Mouse (Mus musculus): ENCODE data around the gene Zcchc14. TPM values are rescaled to one million over a fixed set of nuclear protein-coding genes. Genes with fewer than 3 reads are reported as not detected.

Zcchc14 gene
- polyA plus RNA-seq, 2 experiments: 22.4 to 37.9 TPM

GRCm38 (mm10) chr8:121694453-121694852 lies 41.8 kb upstream of the Zcchc14 start:
- H3K9ac ChIP-seq (ENCODE audit: low read depth, low read length, severe bottlenecking): no peak overlapping the region
- WGBS: 55% methylated on average over 4 of the region's 4 CpGs
- DNase-seq (ENCODE audit: low spot score) (no peak), ATAC-seq (ENCODE audit: low FRiP score, low read depth) (no peak)
- H3K36me3 ChIP-seq (ENCODE audit: control insufficient read depth, insufficient read depth, low read length): no peaks in the 10 kb centered on the region
- H3K27ac ChIP-seq (replicated peaks; ENCODE audit: low read depth, low read length): no peak overlapping the region
- H3K27me3 ChIP-seq (ENCODE audit: control insufficient read depth, insufficient read depth, low read length): no peaks in the 10 kb centered on the region
- no peak for TF ChIP-seq POLR2A (IDR thresholded peaks at IDR 0.05; ENCODE audit: borderline replicate concordance, extremely low read depth, insufficient read depth, insufficient read length)
- no peak overlapping the region for H3K4me2 ChIP-seq (replicated peaks; ENCODE audit: low read depth, low read length, severe bottlenecking)
- H3K9me3 ChIP-seq (ENCODE audit: control insufficient read depth, low read length): no peaks in the 10 kb centered on the region
- no peak overlapping the region for H3K4me3 ChIP-seq (replicated peaks; ENCODE audit: low read length)
- H3K4me1 ChIP-seq (ENCODE audit: control insufficient read depth, insufficient read depth, low read length): no peaks in the 10 kb centered on the region; the same call in 1 of the 2 replicates

GRCm38 (mm10) chr8:121688496-121688895 lies 35.8 kb upstream of the Zcchc14 start:
- 37% methylated on average over 5 of the region's 5 CpGs for WGBS

DNA sequence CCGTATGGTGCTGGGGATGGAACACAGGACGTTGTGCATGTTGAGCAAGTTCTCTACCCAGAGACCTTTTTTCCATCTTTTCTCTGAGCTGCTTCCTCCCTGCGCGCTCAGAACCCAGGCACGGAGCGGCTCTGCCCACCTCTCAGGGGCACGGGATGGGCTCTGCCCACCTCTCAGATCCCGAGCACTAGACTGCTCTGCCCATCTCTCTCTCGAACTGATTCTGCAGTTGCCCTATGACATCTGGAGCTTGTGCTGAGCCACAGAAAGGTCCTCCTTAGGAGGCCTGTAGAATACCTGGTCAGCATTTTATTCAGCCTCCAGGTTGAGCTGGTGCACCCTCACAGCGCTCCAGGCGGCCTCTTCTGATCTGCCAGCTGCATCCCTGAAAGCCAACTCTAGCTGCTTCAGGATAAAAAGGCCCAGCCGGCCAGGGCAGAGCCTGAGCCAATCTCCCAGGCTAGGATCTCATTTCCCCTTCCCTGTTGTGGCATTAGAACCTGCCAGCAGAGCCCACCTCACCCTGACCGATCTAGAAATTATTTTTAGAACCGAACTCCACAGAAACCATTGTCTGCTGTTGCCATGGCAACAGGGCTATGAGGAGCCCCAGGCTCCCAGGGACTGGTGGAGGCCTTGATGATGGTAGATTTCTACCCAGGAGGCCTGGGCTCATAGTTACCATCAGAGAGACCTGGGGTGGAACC lies 34.9 kb upstream of the Zcchc14 start:
- no peak overlapping the region for H3K9ac ChIP-seq (ENCODE audit: low read depth, low read length, severe bottlenecking)
- no peak for TF ChIP-seq POLR2A (IDR thresholded peaks at IDR 0.05; ENCODE audit: borderline replicate concordance, extremely low read depth, insufficient read depth, insufficient read length)
- no peaks in the 10 kb centered on the region for H3K4me1 ChIP-seq (ENCODE audit: control insufficient read depth, insufficient read depth, low read length)
- DNase-seq (ENCODE audit: low spot score): no peak
- ATAC-seq (ENCODE audit: low FRiP score, low read depth): no peak
- no peaks in the 10 kb centered on the region for H3K9me3 ChIP-seq (ENCODE audit: control insufficient read depth, low read length)
- no peak overlapping the region for H3K4me2 ChIP-seq (replicated peaks; ENCODE audit: low read depth, low read length, severe bottlenecking)
- no peaks in the 10 kb centered on the region for H3K36me3 ChIP-seq (ENCODE audit: control insufficient read depth, insufficient read depth, low read length)
- no peak overlapping the region for H3K4me3 ChIP-seq (replicated peaks; ENCODE audit: low read length)
- WGBS: 60% methylated on average over 14 of the region's 14 CpGs
- H3K27ac ChIP-seq (replicated peaks; ENCODE audit: low read depth, low read length): no peak overlapping the region
- H3K27me3 ChIP-seq (ENCODE audit: control insufficient read depth, insufficient read depth, low read length): no peaks in the 10 kb centered on the region

More at GRCm38 (mm10) chr8:121688496-121688895, 35.8 kb upstream of the Zcchc14 start:
- H3K4me1 ChIP-seq (ENCODE audit: control insufficient read depth, insufficient read depth, low read length): no peaks in the 10 kb centered on the region
- no peak for TF ChIP-seq POLR2A (IDR thresholded peaks at IDR 0.05; ENCODE audit: borderline replicate concordance, extremely low read depth, insufficient read depth, insufficient read length)
- H3K27me3 ChIP-seq (ENCODE audit: control insufficient read depth, insufficient read depth, low read length): no peaks in the 10 kb centered on the region
- no peaks in the 10 kb centered on the region for H3K36me3 ChIP-seq (ENCODE audit: control insufficient read depth, insufficient read depth, low read length)
- no peak overlapping the region for H3K9ac ChIP-seq (ENCODE audit: low read depth, low read length, severe bottlenecking)
- H3K4me2 ChIP-seq (replicated peaks; ENCODE audit: low read depth, low read length, severe bottlenecking): no peak overlapping the region
- no peak overlapping the region for H3K27ac ChIP-seq (replicated peaks; ENCODE audit: low read depth, low read length)
- no peak for ATAC-seq (ENCODE audit: low FRiP score, low read depth)
- no peak overlapping the region for H3K4me3 ChIP-seq (replicated peaks; ENCODE audit: low read length)
- no peak for DNase-seq (ENCODE audit: low spot score)
- no peaks in the 10 kb centered on the region for H3K9me3 ChIP-seq (ENCODE audit: control insufficient read depth, low read length)

- Histone ChIP-seq H3K4me1 (ENCODE audit: control insufficient read depth, insufficient read depth, low read length) (no peaks in the 10 kb centered on the region), H3K27me3 (ENCODE audit: control insufficient read depth, insufficient read depth, low read length) (no peaks in the 10 kb centered on the region), H3K9ac (ENCODE audit: low read depth, low read length, severe bottlenecking) (no peak overlapping the region), H3K36me3 (ENCODE audit: control insufficient read depth, insufficient read depth, low read length) (no peaks in the 10 kb centered on the region), H3K4me3 (replicated peaks; ENCODE audit: low read length) (no peak overlapping the region), H3K4me2 (replicated peaks; ENCODE audit: low read depth, low read length, severe bottlenecking) (no peak overlapping the region), H3K27ac (replicated peaks; ENCODE audit: low read depth, low read length) (no peak overlapping the region), H3K9me3 (ENCODE audit: control insufficient read depth, low read length) (no peaks in the 10 kb centered on the region)
- no peak for ATAC-seq (ENCODE audit: low FRiP score, low read depth)
- no peak for DNase-seq (ENCODE audit: low spot score)
- no peak for TF ChIP-seq POLR2A (IDR thresholded peaks at IDR 0.05; ENCODE audit: borderline replicate concordance, extremely low read depth, insufficient read depth, insufficient read length)
- 16% methylated on average over 4 of the region's 4 CpGs for WGBS
Measured at GRCm38 (mm10) chr8:121685419-121685818, 32.7 kb upstream of the Zcchc14 start.

DNA sequence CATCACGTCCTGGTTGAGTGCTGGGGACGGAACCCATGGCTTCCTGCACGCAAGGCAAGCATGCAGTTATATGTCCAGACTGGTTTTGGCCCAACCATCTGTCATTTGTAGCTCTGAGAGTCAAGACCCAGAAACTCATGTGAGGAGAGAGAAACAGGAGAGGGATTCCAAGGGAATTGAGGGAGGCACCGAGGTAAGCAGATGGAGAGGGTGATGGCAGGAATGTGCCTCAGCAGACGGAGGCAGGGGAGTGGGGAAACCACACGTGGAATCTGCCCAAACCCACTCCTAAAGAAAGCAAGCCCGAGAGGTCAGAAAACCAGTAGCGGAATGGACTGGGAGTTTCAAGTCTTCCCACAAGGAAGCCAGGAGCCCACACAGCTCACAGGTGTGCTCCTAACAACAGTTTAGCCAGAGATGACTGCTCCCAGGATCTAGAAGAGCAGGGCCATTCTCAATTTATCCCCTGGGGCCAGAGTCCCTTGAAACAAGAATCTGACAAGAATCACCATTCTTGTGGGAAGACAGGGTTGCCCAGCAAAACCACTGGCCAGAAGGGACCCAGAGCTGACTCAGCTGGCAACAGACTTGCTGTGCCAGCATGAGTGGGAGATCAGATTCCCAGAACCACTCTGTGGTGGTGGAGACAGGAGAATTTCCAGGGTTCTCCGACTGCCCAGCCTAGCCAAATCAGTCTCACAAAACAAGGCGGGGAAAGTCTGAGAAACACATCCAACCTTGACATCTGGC lies 30.6 kb upstream of the Zcchc14 start:
- H3K4me2 ChIP-seq (replicated peaks; ENCODE audit: low read depth, low read length, severe bottlenecking): no peak overlapping the region
- H3K36me3 ChIP-seq (ENCODE audit: control insufficient read depth, insufficient read depth, low read length): no peaks in the 10 kb centered on the region
- no peak overlapping the region for H3K9ac ChIP-seq (ENCODE audit: low read depth, low read length, severe bottlenecking)
- no peak for TF ChIP-seq POLR2A (IDR thresholded peaks at IDR 0.05; ENCODE audit: borderline replicate concordance, extremely low read depth, insufficient read depth, insufficient read length)
- H3K9me3 ChIP-seq (ENCODE audit: control insufficient read depth, low read length): no peaks in the 10 kb centered on the region
- no peak overlapping the region for H3K4me3 ChIP-seq (replicated peaks; ENCODE audit: low read length)
- WGBS: 68% methylated on average over 10 of the region's 10 CpGs
- no peak for ATAC-seq (ENCODE audit: low FRiP score, low read depth)
- H3K27me3 ChIP-seq (ENCODE audit: control insufficient read depth, insufficient read depth, low read length): no peaks in the 10 kb centered on the region
- H3K27ac ChIP-seq (replicated peaks; ENCODE audit: low read depth, low read length): no peak overlapping the region
- H3K4me1 ChIP-seq (ENCODE audit: control insufficient read depth, insufficient read depth, low read length): no peaks in the 10 kb centered on the region
- DNase-seq (ENCODE audit: low spot score): no peak

Measured in limb, embryonic 14.5 days (tissue).